Mouse (Mus musculus) kidney, adult 2 months (tissue): Measurements from ENCODE around the gene Dohh. TPM values are rescaled to one million over a fixed set of nuclear protein-coding genes. Genes with fewer than 3 reads are reported as not detected.

Source experiments
- DNase-seq: peaks from one replicate; pipeline ENCODE4 v3.0.0; 2021
- H3K27ac ChIP-seq: fragments of 200-500 bp; 2 replicates; pipeline ENCODE4 v1.5.1; 2012; ENCODE audit warnings: low read depth, low read length, control low read depth, inconsistent platforms; ENCODE audit not compliant: insufficient read depth
- H3K27me3 ChIP-seq: fragments of 200-500 bp; replicated peaks from 2 replicates; pipeline ENCODE4 v1.6.1; 2012; ENCODE audit warnings: mild to moderate bottlenecking, moderate library complexity, low read length, inconsistent platforms; ENCODE audit not compliant: control insufficient read depth, insufficient read depth
- H3K36me3 ChIP-seq: fragments of 200-500 bp; 2 replicates; pipeline ENCODE4 v1.6.1; 2012; ENCODE audit warnings: mild to moderate bottlenecking, moderate library complexity, low read length, inconsistent platforms; ENCODE audit not compliant: control insufficient read depth, insufficient read depth
- H3K4me1 ChIP-seq: fragments of 200-500 bp; 2 replicates; pipeline ENCODE4 v1.6.1; 2011; ENCODE audit warnings: low read length; ENCODE audit not compliant: control insufficient read depth, insufficient read depth
- H3K4me3 ChIP-seq: fragments of 200-500 bp; 2 replicates; pipeline ENCODE4 v1.5.1; 2011; ENCODE audit warnings: mild to moderate bottlenecking, low read depth, low read length, control low read depth; ENCODE audit not compliant: insufficient read depth
- CTCF ChIP-seq: fragments of 200-500 bp; conservative IDR thresholded peaks from 2 replicates; pipeline ENCODE4 v1.5.1; 2011; ENCODE audit warnings: low read depth, mild to moderate bottlenecking, control low read depth, low read length, moderate library complexity, mixed read lengths; ENCODE audit not compliant: insufficient read depth, insufficient read length
- POLR2A ChIP-seq: fragments of 200-500 bp; IDR thresholded peaks from one replicate; pipeline ENCODE4 v1.6.1; 2011; ENCODE audit warnings: low read depth, low read length, control low read depth
- WGBS: fragments of 180-500 bp; shearing (Covaris S2); methylation state at CpG from one replicate; pipeline ENCODE4 v1.1.7; 2018; 5-methylcytosine and 5-hydroxymethylcytosine counted together
- polyA plus RNA-seq: library from polyadenylated mRNA; depleted of rRNA; stranded (reverse); fragments of >200 nt; gene quantifications from 2 replicates; pipeline ENCODE4 v1.2.3, GENCODE M21; 2012

Gene Dohh
- polyA plus RNA-seq, 1 experiment: 60.6 TPM

DNA sequence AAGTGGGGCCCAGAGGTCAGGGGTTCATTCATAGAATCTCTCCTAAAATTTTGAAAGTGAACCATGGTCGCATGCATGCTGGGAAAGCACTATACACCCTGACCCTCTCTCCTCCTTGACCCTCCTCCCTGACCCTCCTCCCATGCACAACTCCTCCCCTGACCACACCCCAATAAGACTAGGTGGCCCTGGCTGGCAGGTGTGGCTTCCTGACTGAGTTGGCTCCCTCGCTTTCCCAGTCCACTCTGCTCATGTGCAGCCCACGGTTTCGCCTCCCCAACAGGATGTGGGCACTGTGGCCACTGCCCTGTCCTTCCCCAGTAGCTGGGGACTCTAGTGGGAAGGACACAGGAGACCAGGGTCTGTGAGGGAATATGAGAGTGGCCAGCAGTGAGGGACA, 26.1 kb downstream of the Dohh start:
- no peaks in the 10 kb centered on the region for H3K27me3 ChIP-seq
- DNase-seq: peak; percentile 74
- TF ChIP-seq CTCF: no peak
- peak; percentile 17 for TF ChIP-seq POLR2A
- H3K27ac ChIP-seq: peak overlapping the region; percentile 97
- WGBS: 24% methylated on average over 4 of the region's 4 CpGs
- H3K4me3 ChIP-seq: no peak overlapping the region
- peaks cover 73% of the 10 kb centered on the region for H3K4me1 ChIP-seq
- no peaks in the 10 kb centered on the region; the same call in 1 of the 2 replicates for H3K36me3 ChIP-seq

DNA sequence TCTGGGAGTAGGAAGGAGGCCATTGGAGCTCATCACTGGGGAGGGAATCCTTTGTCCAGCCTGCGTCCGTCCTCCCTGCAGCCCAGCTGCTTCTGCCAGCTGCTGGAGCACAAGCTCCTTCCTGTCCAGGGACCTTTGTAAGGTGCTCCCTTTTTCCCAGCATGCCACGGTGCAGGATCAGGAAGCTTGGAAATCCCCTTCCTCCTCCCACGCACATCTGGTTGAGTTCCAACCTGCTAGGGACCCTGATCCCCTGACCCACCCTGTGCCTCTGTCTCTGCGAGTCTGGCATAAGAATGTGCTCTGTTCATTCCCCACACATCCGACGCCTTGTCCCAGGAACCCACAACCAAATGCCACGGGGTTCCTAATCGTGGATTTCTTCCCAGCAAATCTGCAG, 26.8 kb downstream of the Dohh start:
- peak; percentile 63 for DNase-seq
- H3K4me1 ChIP-seq: peaks cover 76% of the 10 kb centered on the region
- peak overlapping the region; percentile 97 for H3K27ac ChIP-seq
- TF ChIP-seq POLR2A (no peak), CTCF (no peak)
- H3K27me3 ChIP-seq: no peaks in the 10 kb centered on the region
- H3K4me3 ChIP-seq: no peak overlapping the region
- WGBS: 35% methylated on average over 9 of the region's 9 CpGs
- no peaks in the 10 kb centered on the region; the same call in 1 of the 2 replicates for H3K36me3 ChIP-seq

DNA sequence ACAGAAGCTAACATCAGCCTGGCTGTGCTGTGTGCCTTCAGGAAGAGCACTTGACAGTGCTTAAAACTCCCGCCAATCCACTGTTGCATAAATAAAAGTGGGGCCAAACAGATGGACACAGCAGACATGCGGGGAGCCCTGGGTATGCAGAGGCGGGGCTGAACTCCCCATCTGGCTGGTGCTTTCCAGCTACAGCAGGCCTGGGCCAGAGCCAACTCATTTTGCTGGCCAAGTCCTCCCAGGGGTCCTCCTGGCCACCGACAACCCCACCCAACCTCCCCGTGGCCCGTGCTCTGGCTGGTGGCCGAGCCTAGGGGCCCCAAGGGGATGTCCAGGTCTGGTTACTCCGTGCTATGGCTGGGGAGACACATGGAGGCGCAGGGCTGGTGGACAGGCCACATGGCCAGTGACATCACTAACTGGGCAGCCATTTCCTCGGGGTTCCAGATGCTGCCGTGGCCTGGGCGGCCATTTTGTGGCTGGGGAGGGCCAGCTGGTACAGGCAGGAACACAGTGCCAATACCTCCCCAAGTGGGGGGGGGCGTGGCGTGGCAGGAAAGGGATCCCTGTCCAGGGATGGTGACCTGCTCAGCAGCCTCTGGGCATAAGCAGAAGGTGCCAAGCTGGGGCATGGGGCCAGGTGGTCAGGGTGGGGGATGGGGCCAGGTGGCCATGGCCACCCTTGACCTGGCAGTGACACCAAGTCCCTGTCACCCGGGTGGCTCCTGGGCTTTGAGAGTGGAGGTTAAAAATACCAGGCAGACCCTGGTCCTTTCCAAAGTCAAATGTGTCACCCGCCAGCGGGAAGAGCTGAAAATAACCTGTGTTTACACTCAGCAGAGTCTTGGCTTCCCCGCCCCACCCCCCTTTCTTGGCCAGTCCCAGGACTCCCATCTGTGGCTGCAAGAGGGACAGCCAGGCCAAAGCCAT, 27.5 kb downstream of the Dohh start:
- Histone ChIP-seq H3K36me3 (no peaks in the 10 kb centered on the region; the same call in 1 of the 2 replicates), H3K27ac (peak overlapping the region; percentile 97), H3K27me3 (no peaks in the 10 kb centered on the region), H3K4me1 (peaks cover 80% of the 10 kb centered on the region), H3K4me3 (no peak overlapping the region)
- no peak for TF ChIP-seq POLR2A
- TF ChIP-seq CTCF: no peak
- WGBS: 11% methylated on average over 18 of the region's 18 CpGs
- peak; percentile 93 for DNase-seq

DNA sequence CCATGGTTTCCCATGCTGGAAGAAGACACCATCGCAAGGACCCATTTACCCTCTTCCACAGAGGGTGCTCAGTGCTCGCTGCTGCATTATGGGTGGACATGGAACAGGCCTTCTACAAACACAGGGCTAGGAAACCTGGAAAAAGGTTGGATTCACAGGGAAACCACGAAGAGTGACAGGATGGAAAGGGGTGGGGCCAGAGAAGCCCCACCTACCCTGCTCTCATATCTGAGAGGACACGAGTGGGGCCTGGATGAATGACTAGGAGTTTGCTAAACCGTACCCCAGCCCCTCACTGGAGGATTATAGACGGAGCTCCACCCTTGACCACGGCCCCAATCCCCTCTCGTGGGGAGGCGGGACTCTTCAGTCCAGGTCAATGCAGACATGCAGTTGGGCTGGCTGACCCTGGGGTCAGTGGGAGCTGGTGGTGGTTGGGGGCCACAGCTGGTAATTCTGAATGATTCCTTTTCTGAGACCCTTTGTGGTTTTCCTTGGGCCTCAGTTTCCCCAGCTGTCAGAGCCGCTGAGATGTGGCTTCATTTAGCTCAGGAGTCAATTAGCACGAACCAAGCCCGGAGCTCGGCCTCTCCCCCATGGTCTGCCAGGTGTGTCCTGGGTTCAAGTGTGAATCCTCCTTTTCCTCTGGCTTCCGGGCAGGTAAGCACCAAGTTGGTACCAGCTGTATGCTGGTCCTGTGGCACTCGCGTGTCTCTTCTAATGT, 28.5 kb downstream of the Dohh start:
- H3K36me3 ChIP-seq: no peaks in the 10 kb centered on the region
- DNase-seq: no peak
- TF ChIP-seq CTCF: no peak
- TF ChIP-seq POLR2A: no peak
- 68% methylated on average over 16 of the region's 16 CpGs for WGBS
- peak overlapping the region; percentile 97 for H3K27ac ChIP-seq
- no peaks in the 10 kb centered on the region for H3K27me3 ChIP-seq
- H3K4me1 ChIP-seq: peaks cover 85% of the 10 kb centered on the region
- no peak overlapping the region for H3K4me3 ChIP-seq

DNA sequence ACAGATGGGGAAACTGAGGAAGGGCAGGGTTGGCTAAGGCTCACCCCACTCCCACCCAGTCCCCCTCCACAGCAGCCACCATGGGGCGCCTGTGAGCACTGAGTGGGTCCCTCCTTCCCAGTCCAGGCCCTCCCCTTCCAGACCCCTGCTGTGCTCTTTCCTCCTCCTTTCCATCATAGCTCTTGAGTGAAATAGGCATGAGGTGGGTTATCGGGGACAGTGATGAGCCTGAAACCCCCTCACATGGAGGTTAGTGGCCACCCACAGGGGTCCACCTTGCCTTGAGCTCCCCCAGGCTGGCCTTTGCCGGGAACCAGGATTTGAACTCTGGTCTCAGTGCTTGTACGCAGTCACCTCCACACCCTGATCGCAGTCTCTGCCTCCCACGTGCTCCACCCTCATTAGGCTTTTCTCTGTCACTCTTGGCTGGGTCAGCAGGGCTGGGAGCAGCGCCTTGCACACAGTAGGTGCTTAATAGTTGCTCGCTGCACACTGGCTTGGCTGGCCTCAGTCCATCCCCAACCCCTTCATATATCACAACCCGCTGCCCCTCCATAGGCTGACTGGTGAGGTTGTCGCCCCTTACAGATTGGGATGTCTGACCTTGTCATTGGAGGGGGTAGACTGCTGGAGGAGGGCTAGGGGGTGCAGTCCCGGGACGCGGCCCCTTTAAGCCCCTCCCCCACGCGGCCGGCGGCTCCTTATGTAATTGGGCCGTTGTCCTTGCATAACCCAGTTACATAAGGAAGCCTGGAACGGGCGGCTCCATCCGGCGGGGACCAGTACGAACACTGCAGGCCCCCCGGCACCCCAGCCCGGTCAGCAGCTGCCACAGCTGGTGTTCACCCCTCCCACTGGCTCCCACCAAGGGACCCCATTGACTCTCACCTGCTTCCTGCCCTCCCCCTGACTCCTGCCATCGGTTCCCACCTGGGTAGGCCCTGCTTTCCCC, 29.4 kb downstream of the Dohh start:
- H3K27me3 ChIP-seq: no peaks in the 10 kb centered on the region
- no peaks in the 10 kb centered on the region for H3K36me3 ChIP-seq
- TF ChIP-seq POLR2A (peak; percentile 6), CTCF (no peak)
- peaks cover 81% of the 10 kb centered on the region for H3K4me1 ChIP-seq
- peak; percentile 95 for DNase-seq
- peak overlapping the region; percentile 49 for H3K4me3 ChIP-seq
- WGBS: 18% methylated on average over 26 of the region's 26 CpGs
- H3K27ac ChIP-seq: peak overlapping the region; percentile 97

DNA sequence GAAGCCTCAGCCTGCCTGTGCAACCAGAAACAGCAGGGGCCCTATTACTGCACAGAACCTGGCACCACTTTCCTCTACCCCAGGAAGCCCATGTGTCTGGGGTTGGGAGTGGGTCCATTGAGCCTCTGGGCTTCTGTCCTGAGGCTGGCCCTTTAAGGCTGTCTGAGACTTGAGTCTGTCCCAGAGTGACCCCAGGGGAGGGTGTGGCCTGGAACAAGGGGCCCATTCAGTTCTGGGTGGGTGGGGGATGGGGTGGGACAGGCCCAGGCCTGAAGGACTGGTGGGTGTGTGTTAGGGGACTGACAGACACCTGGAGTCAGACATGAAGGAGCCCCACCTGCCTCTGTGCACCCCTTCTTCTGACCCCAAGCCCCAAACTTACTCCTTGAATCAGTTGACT, 30.5 kb downstream of the Dohh start:
- Histone ChIP-seq H3K36me3 (no peaks in the 10 kb centered on the region), H3K4me3 (no peak overlapping the region), H3K4me1 (peaks cover 83% of the 10 kb centered on the region), H3K27me3 (no peaks in the 10 kb centered on the region), H3K27ac (peak overlapping the region; percentile 97)
- peak; percentile 77 for DNase-seq
- no peak for TF ChIP-seq POLR2A
- no peak for TF ChIP-seq CTCF
